Mouse (Mus musculus) myocyte (in vitro differentiated cells): ENCODE measurements around the gene Erv3.

ENCODE experiments used
- E2F4 ChIP-seq: IDR thresholded peaks from one replicate; pipeline ENCODE4 v1.6.1; 2011; ENCODE audit warnings: mild to moderate bottlenecking, control low read depth, moderate library complexity; ENCODE audit not compliant: insufficient read depth
- MAX ChIP-seq: IDR thresholded peaks from one replicate; pipeline ENCODE4 v1.6.1; 2011; ENCODE audit warnings: low read depth, mild to moderate bottlenecking, control low read depth
- MYOD1 ChIP-seq, 3 experiments: IDR thresholded peaks; one replicate each; pipeline ENCODE4 v1.6.1; 2011; ENCODE audit warnings: control low read depth in 2 of 3, low read depth in 2 of 3, mild to moderate bottlenecking in 2 of 3, moderate library complexity in 1 of 3; ENCODE audit not compliant: insufficient read length in 2 of 3, control insufficient read depth in 1 of 3
- MYOG ChIP-seq, 3 experiments: IDR thresholded peaks; one replicate each; pipeline ENCODE4 v1.6.1; 2011; ENCODE audit warnings: control low read depth in 2 of 3, low read depth in 2 of 3, mild to moderate bottlenecking in 2 of 3; ENCODE audit not compliant: insufficient read length in 2 of 3, control insufficient read depth in 1 of 3, insufficient read depth in 1 of 3
- POLR2A ChIP-seq: IDR thresholded peaks from one replicate; pipeline ENCODE4 v1.6.1; 2011; ENCODE audit warnings: low read depth, mild to moderate bottlenecking, control low read depth, moderate library complexity; ENCODE audit not compliant: insufficient read length
- POLR2AphosphoS2 ChIP-seq: IDR thresholded peaks from one replicate; pipeline ENCODE4 v1.6.1; 2011; ENCODE audit warnings: low read depth, control low read depth; ENCODE audit not compliant: insufficient read length
- TCF12 ChIP-seq: IDR thresholded peaks from one replicate; pipeline ENCODE4 v1.6.1; 2011; ENCODE audit warnings: mild to moderate bottlenecking, control low read depth; ENCODE audit not compliant: poor library complexity, insufficient read depth, severe bottlenecking
- TCF3 ChIP-seq: IDR thresholded peaks from one replicate; pipeline ENCODE4 v1.6.1; 2011; ENCODE audit warnings: low read depth, control low read depth; ENCODE audit not compliant: insufficient read length
- USF1 ChIP-seq: IDR thresholded peaks from one replicate; pipeline ENCODE4 v1.6.1; 2011; ENCODE audit warnings: low read depth, mild to moderate bottlenecking, control low read depth, moderate library complexity

GRCm38 (mm10) chr2:131863472-131863871, 3.9 kb upstream of the Erv3 start:
- no peak for TF ChIP-seq E2F4
- no peak for TF ChIP-seq MAX
- TF ChIP-seq POLR2AphosphoS2, result no peak
- no peak for TF ChIP-seq POLR2A
- no peak for TF ChIP-seq USF1
- TF ChIP-seq MYOG (IDR thresholded peaks at IDR 0.05; ENCODE audit: control insufficient read depth in 1 of 3, insufficient read depth in 1 of 3, insufficient read length in 2 of 3, low read depth in 2 of 3), result no peak
- no peak for TF ChIP-seq TCF3
- TF ChIP-seq TCF12, result no peak
- no peak for TF ChIP-seq MYOD1 (IDR thresholded peaks at IDR 0.05; ENCODE audit: control insufficient read depth in 1 of 3, insufficient read length in 2 of 3, low read depth in 2 of 3)
